Mouse (Mus musculus): ENCODE results near the gene Pcnx3. TPM values are rescaled to one million over a fixed set of nuclear protein-coding genes. Genes with fewer than 3 reads are reported as not detected.
"Not testable (repeated sequence)": the region's sequence is repeated elsewhere in the genome, so short reads cannot be mapped to it uniquely, and the experiment has no call there.

Pcnx3 gene
- polyA plus RNA-seq, 1 experiment, result 161 TPM

GRCm38 (mm10) chr19:5692913-5693396, 4.2 kb upstream of the Pcnx3 start:
- Histone ChIP-seq H3K4me3 (replicated peaks) (peak overlapping the region; percentile 97), H3K27me3 (replicated peaks) (no peaks in the 10 kb centered on the region), H3K4me1 (peaks cover 58% of the 10 kb centered on the region), H3K9me3 (no peaks in the 10 kb centered on the region), H3K36me3 (replicated peaks; ENCODE audit: low read length) (peaks cover 75% of the 10 kb centered on the region)
- TF ChIP-seq FLI1 (IDR thresholded peaks at IDR 0.05; ENCODE audit: low read length), result no peak
- TF ChIP-seq GATA1 (IDR thresholded peaks at IDR 0.05; ENCODE audit: borderline replicate concordance, low read length), result no peak

GRCm38 (mm10) chr19:5692086-5692912, 3.6 kb upstream of the Pcnx3 start:
- Histone ChIP-seq H3K9me3 (no peaks in the 10 kb centered on the region), H3K27me3 (replicated peaks) (no peaks in the 10 kb centered on the region), H3K4me1 (peaks cover 65% of the 10 kb centered on the region), H3K4me3 (replicated peaks) (peak overlapping the region; percentile 97), H3K36me3 (replicated peaks; ENCODE audit: low read length) (peaks cover 71% of the 10 kb centered on the region)
- no peak for TF ChIP-seq FLI1 (IDR thresholded peaks at IDR 0.05; ENCODE audit: low read length)

GRCm38 (mm10) chr19:5691601-5692000, 2.9 kb upstream of the Pcnx3 start:
- TF ChIP-seq FLI1 (IDR thresholded peaks at IDR 0.05; ENCODE audit: low read length) (no peak), GATA1 (IDR thresholded peaks at IDR 0.05; ENCODE audit: borderline replicate concordance, low read length) (no peak)
- Histone ChIP-seq H3K9me3 (no peaks in the 10 kb centered on the region), H3K27me3 (replicated peaks) (no peaks in the 10 kb centered on the region), H3K4me3 (replicated peaks) (peak overlapping the region; percentile 97), H3K36me3 (replicated peaks; ENCODE audit: low read length) (peaks cover 69% of the 10 kb centered on the region), H3K4me1 (peaks cover 70% of the 10 kb centered on the region)

- H3K4me1 ChIP-seq, result peaks cover 67% of the 10 kb centered on the region
Observed at GRCm38 (mm10) chr19:5690343-5690735, 1.6 kb upstream of the Pcnx3 start.

GRCm38 (mm10) chr19:5689565-5690342, 1.0 kb upstream of the Pcnx3 start:
- Histone ChIP-seq H3K36me3 (replicated peaks; ENCODE audit: low read length) (peaks cover 69% of the 10 kb centered on the region), H3K4me3 (replicated peaks) (peak overlapping the region; percentile 97), H3K4me1 (peaks cover 64% of the 10 kb centered on the region), H3K9me3 (no peaks in the 10 kb centered on the region), H3K27me3 (replicated peaks) (no peaks in the 10 kb centered on the region)
- no peak for TF ChIP-seq GATA1 (IDR thresholded peaks at IDR 0.05; ENCODE audit: borderline replicate concordance, low read length)
- TF ChIP-seq FLI1 (IDR thresholded peaks at IDR 0.05; ENCODE audit: low read length), result no peak

More at GRCm38 (mm10) chr19:5690343-5690735, 1.6 kb upstream of the Pcnx3 start:
- H3K4me3 ChIP-seq (replicated peaks), result peak overlapping the region; percentile 97
- H3K27me3 ChIP-seq (replicated peaks), result no peaks in the 10 kb centered on the region
- H3K9me3 ChIP-seq, result no peaks in the 10 kb centered on the region
- peaks cover 69% of the 10 kb centered on the region for H3K36me3 ChIP-seq (replicated peaks; ENCODE audit: low read length)
- TF ChIP-seq FLI1 (IDR thresholded peaks at IDR 0.05; ENCODE audit: low read length), result no peak
- TF ChIP-seq GATA1 (IDR thresholded peaks at IDR 0.05; ENCODE audit: borderline replicate concordance, low read length), result no peak

- H3K27me3 ChIP-seq (replicated peaks), result no peaks in the 10 kb centered on the region
- H3K4me1 ChIP-seq, result peaks cover 58% of the 10 kb centered on the region
- H3K36me3 ChIP-seq (replicated peaks; ENCODE audit: low read length), result peaks cover 69% of the 10 kb centered on the region
Observed at GRCm38 (mm10) chr19:5689088-5689428, 350 bp upstream of the Pcnx3 start.

GRCm38 (mm10) chr19:5687738-5688137, 970 bp downstream of the Pcnx3 start:
- Histone ChIP-seq H3K9me3 (no peaks in the 10 kb centered on the region), H3K4me3 (replicated peaks) (peak overlapping the region; percentile 97), H3K36me3 (replicated peaks; ENCODE audit: low read length) (peaks cover 69% of the 10 kb centered on the region), H3K4me1 (peaks cover 48% of the 10 kb centered on the region), H3K27me3 (replicated peaks) (no peaks in the 10 kb centered on the region)
- no peak for TF ChIP-seq GATA1 (IDR thresholded peaks at IDR 0.05; ENCODE audit: borderline replicate concordance, low read length)
- no peak for TF ChIP-seq FLI1 (IDR thresholded peaks at IDR 0.05; ENCODE audit: low read length)

More at GRCm38 (mm10) chr19:5689088-5689428, 350 bp upstream of the Pcnx3 start:
- Histone ChIP-seq H3K9me3 (no peaks in the 10 kb centered on the region), H3K4me3 (replicated peaks) (peak overlapping the region; percentile 97)
- no peak for TF ChIP-seq GATA1 (IDR thresholded peaks at IDR 0.05; ENCODE audit: borderline replicate concordance, low read length)
- no peak for TF ChIP-seq FLI1 (IDR thresholded peaks at IDR 0.05; ENCODE audit: low read length)

GRCm38 (mm10) chr19:5686954-5687353, 1.8 kb downstream of the Pcnx3 start:
- H3K36me3 ChIP-seq (replicated peaks; ENCODE audit: low read length), result peaks cover 70% of the 10 kb centered on the region
- not testable (repeated sequence) for H3K27me3 ChIP-seq (replicated peaks); H3K9me3 ChIP-seq
- H3K4me1 ChIP-seq, result peaks cover 40% of the 10 kb centered on the region
- H3K4me3 ChIP-seq (replicated peaks), result peak overlapping the region; percentile 97

- Histone ChIP-seq H3K4me3 (replicated peaks) (no peak overlapping the region), H3K4me1 (peaks cover 36% of the 10 kb centered on the region), H3K9me3 (no peaks in the 10 kb centered on the region), H3K27me3 (replicated peaks) (no peaks in the 10 kb centered on the region), H3K36me3 (replicated peaks; ENCODE audit: low read length) (peaks cover 70% of the 10 kb centered on the region)
- no peak for TF ChIP-seq FLI1 (IDR thresholded peaks at IDR 0.05; ENCODE audit: low read length)
- no peak for TF ChIP-seq GATA1 (IDR thresholded peaks at IDR 0.05; ENCODE audit: borderline replicate concordance, low read length)
Observed at GRCm38 (mm10) chr19:5686437-5686836, 2.3 kb downstream of the Pcnx3 start.

- peaks cover 33% of the 10 kb centered on the region for H3K4me1 ChIP-seq
- no peak overlapping the region for H3K4me3 ChIP-seq (replicated peaks)
- TF ChIP-seq FLI1 (IDR thresholded peaks at IDR 0.05; ENCODE audit: low read length) (no peak), GATA1 (IDR thresholded peaks at IDR 0.05; ENCODE audit: borderline replicate concordance, low read length) (no peak)
- no peaks in the 10 kb centered on the region for H3K27me3 ChIP-seq (replicated peaks)
- H3K36me3 ChIP-seq (replicated peaks; ENCODE audit: low read length), result peaks cover 70% of the 10 kb centered on the region
- no peaks in the 10 kb centered on the region for H3K9me3 ChIP-seq
Observed at GRCm38 (mm10) chr19:5685861-5686260, 2.8 kb downstream of the Pcnx3 start.

All from megakaryocyte, embryonic 14.5 days (primary cell).